Mouse (Mus musculus): ENCODE results near the gene Il33.

DNA sequence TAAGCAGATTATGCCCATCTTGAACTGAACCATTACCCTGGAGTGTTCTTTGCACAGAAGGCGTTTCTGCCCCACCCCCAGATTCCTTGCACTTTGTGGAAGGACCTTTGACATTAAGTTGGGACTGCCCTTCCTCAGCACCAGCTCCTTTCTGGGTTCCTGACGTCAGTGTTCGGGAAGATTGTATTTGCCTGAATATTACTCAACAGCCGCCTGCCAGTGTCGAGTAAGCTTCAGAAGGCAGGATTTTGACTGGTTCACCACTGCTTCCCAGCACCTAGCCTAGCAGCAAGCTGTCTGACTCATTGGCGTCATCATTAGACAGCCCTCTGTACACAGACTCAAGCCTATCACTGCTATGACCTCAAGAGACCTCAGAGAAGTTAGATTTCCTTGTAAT is 17.4 kb downstream of the Il33 start:
- TF ChIP-seq CTCF (IDR thresholded peaks at IDR 0.05; ENCODE audit: insufficient read depth, low read length): no peak
- no peak for TF ChIP-seq POLR2A (IDR thresholded peaks at IDR 0.05; ENCODE audit: borderline replicate concordance, extremely low read depth, low read depth, low read length)

Measured in lung, adult 2 months (tissue).